Mouse (Mus musculus) kidney, adult 2 months (tissue): ENCODE results near the gene Vill.

Experiments used
- CTCF ChIP-seq: fragments of 200-500 bp; conservative IDR thresholded peaks from 2 replicates; pipeline ENCODE4 v1.5.1; 2011; ENCODE audit warnings: low read depth, mild to moderate bottlenecking, control low read depth, low read length, moderate library complexity, mixed read lengths; ENCODE audit not compliant: insufficient read depth, insufficient read length
- POLR2A ChIP-seq: fragments of 200-500 bp; IDR thresholded peaks from one replicate; pipeline ENCODE4 v1.6.1; 2011; ENCODE audit warnings: low read depth, low read length, control low read depth

DNA sequence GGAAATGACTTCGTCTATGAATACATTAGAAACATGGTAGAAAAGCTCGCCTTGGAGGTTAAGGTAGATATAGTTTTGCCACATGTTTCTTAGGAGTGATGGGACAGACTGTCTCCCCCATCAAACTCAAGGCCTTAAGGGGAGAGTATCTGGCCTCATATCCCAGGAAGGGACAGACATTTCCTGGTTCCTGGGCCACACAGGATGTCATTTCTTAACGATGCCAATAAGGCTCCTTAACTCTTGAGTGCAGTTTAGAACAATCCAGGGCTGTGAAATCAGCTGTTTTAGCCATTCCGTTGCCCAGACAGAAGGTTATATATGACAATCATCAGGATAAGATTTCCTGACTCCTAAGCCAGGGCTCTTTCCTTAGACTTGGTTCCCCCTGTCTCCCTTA is 21.5 kb upstream of the Vill start:
- TF ChIP-seq CTCF (no peak), POLR2A (no peak)
